Mouse (Mus musculus) intestine, embryonic 16.5 days (tissue): ENCODE data around the gene Colq. TPM values are rescaled to one million over a fixed set of nuclear protein-coding genes. Genes with fewer than 3 reads are reported as not detected.

Source experiments
- ATAC-seq: fragments of 200-750 bp; cut with Nextera tagmentation; 2 replicates; pipeline ENCODE4 v1.8.0; 2017; ENCODE audit warnings: moderate TSS enrichment, moderate library complexity
- H3K27ac ChIP-seq: fragments of 300-500 bp; sonication (generic); 2 replicates; pipeline ENCODE4 v1.5.1; 2014; ENCODE audit warnings: mild to moderate bottlenecking, low read length
- H3K27me3 ChIP-seq: fragments of 300-500 bp; sonication (generic); replicated peaks from 2 replicates; pipeline ENCODE4 v1.6.1; 2014; ENCODE audit warnings: low read length, control low read depth, mixed read lengths; ENCODE audit not compliant: control insufficient read depth, insufficient read depth
- H3K36me3 ChIP-seq: fragments of 300-500 bp; sonication (generic); 2 replicates; pipeline ENCODE4 v1.6.1; 2014; ENCODE audit warnings: low read length, control low read depth; ENCODE audit not compliant: control insufficient read depth, insufficient read depth
- H3K4me1 ChIP-seq: fragments of 300-500 bp; sonication (generic); 2 replicates; pipeline ENCODE4 v1.6.1; 2014; ENCODE audit warnings: low read length, control low read depth, mixed read lengths; ENCODE audit not compliant: control insufficient read depth, insufficient read depth
- H3K4me2 ChIP-seq: fragments of 300-500 bp; sonication (generic); 2 replicates; pipeline ENCODE4 v1.6.1; 2014; ENCODE audit warnings: low read depth, low read length, control low read depth
- H3K4me3 ChIP-seq: fragments of 300-500 bp; sonication (generic); 2 replicates; pipeline ENCODE4 v1.5.1; 2014; ENCODE audit warnings: mild to moderate bottlenecking, low read length
- H3K9ac ChIP-seq: fragments of 300-500 bp; sonication (generic); 2 replicates; pipeline ENCODE4 v1.6.1; 2014; ENCODE audit warnings: low read depth, low read length
- H3K9me3 ChIP-seq: fragments of 300-500 bp; sonication (generic); 2 replicates; pipeline ENCODE4 v1.6.1; 2016; ENCODE audit warnings: low read length, control low read depth; ENCODE audit not compliant: control insufficient read depth
- WGBS: fragments of 180-500 bp; shearing (Covaris S2); extraction: QIAGEN DNeasy Blood & Tissue Kit; methylation state at CpG from one replicate; pipeline ENCODE4 v1.1.7; 2014; 5-methylcytosine and 5-hydroxymethylcytosine counted together
- polyA plus RNA-seq: library from polyadenylated mRNA; unstranded; fragments of >200 nt; fragmentation: Nextera tagmentation; extraction: Ambion mirVana; gene quantifications from 2 replicates; pipeline ENCODE4 v1.2.1, GENCODE M21; 2015

The Colq gene
- polyA plus RNA-seq, 1 experiment from 2014 or later: 0.92 TPM

DNA sequence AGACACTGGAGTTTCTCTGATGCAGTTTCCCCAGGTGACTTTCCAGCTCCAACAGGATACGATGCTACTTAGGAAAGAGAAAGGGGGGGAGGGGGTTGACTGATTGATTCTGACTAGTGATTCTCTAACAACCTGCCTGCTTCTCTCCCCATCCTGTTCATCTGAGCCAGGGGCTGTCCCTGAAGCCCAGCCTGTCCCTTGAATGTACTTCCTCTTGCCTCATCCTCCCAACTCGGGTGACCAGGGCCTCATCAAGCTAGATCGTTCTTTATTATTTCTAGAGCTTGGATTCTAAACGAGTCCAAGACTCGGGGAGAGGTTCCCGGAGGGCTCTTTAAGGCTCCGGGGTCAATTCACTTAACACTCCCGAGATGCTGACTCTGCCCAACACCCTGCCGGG lies 97.2 kb downstream of the Colq start:
- no peak overlapping the region for H3K27ac ChIP-seq
- peak overlapping the region; percentile 83 for H3K9ac ChIP-seq
- no peaks in the 10 kb centered on the region for H3K27me3 ChIP-seq
- H3K9me3 ChIP-seq: no peaks in the 10 kb centered on the region
- 25% methylated on average over 9 of the region's 9 CpGs for WGBS
- H3K4me3 ChIP-seq: peak overlapping the region; percentile 67
- no peak for ATAC-seq
- H3K4me2 ChIP-seq: peak overlapping the region; percentile 81
- H3K36me3 ChIP-seq: peaks cover 7% of the 10 kb centered on the region
- peaks cover 18% of the 10 kb centered on the region for H3K4me1 ChIP-seq

DNA sequence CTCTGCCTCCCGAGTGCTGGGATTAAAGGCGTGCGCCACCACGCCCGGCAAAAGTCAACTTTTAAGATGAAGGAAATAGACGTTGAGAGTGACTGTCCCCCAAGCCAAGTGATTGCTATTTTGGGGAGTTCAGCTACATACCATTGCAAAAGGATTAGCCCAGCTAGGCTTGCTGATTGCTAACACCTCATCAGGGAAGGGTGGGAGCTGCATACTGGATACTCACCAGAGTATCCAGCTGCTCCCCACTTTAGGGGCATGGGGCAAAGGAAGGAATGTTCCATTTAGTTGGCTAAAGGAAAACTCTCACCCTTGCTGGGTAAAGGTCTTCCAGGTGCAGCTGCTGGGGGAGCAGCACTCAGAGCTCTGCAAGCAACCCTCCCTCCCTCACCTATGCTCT lies 103.1 kb downstream of the Colq start:
- no peak overlapping the region for H3K27ac ChIP-seq
- H3K36me3 ChIP-seq: peaks cover 21% of the 10 kb centered on the region
- no peak for ATAC-seq
- no peak overlapping the region for H3K4me2 ChIP-seq
- H3K4me3 ChIP-seq: no peak overlapping the region
- H3K9me3 ChIP-seq: no peaks in the 10 kb centered on the region
- WGBS: 94% methylated on average over 6 of the region's 6 CpGs
- peaks cover under 1% of the 10 kb centered on the region; the same call in 1 of the 2 replicates for H3K4me1 ChIP-seq
- H3K27me3 ChIP-seq: no peaks in the 10 kb centered on the region
- no peak overlapping the region for H3K9ac ChIP-seq

DNA sequence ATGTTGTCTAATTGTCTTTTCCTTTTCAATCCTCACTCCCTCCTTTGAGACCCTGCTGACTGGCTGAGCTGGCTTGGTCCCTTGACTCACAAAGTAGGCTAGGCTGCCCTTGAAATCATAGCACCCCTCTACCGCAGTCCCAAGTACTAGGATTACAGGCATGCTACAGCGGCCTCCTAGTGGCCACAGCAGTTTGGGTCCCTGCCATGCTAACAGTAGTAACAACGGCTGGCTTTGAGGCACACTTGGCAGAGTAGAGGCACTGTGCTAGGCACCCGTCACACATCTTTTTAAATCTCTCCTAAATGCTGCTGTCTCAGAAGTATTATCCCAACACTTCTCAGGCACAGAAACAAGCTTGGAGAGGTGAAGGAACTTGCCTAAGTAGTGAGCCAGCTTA lies 104.7 kb downstream of the Colq start:
- Histone ChIP-seq H3K27ac (no peak overlapping the region), H3K4me1 (no peaks in the 10 kb centered on the region), H3K9me3 (no peaks in the 10 kb centered on the region), H3K36me3 (peaks cover 17% of the 10 kb centered on the region; the same call in 1 of the 2 replicates), H3K27me3 (no peaks in the 10 kb centered on the region), H3K4me2 (no peak overlapping the region), H3K4me3 (no peak overlapping the region), H3K9ac (no peak overlapping the region)
- no peak for ATAC-seq
- WGBS: 80% methylated on average over 4 of the region's 4 CpGs

DNA sequence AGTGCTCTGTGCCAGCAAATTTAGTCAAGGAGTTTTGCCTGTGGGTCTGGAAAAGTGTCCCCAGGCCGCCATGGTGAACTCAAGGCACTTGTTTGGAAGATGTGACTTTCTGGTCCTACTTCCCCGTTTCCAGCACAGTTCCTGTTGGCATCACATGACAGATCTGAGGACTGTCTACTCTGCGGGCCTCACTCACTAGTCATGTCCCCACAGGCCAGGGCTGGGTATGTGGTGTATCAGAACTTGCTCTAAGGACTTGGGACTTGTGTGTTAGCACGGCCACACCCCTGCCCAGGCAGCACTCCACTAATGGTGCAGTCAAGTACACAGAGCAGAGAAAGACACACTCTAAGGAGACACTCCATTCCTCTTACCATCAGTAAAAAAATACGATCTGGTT lies 108.7 kb downstream of the Colq start:
- Histone ChIP-seq H3K9me3 (no peaks in the 10 kb centered on the region), H3K9ac (no peak overlapping the region), H3K4me3 (no peak overlapping the region), H3K27me3 (no peaks in the 10 kb centered on the region), H3K27ac (no peak overlapping the region), H3K4me2 (no peak overlapping the region), H3K36me3 (peaks cover 18% of the 10 kb centered on the region; the same call in 1 of the 2 replicates), H3K4me1 (no peaks in the 10 kb centered on the region)
- WGBS: 88% methylated on average over 5 of the region's 5 CpGs
- ATAC-seq: peak; percentile 87

DNA sequence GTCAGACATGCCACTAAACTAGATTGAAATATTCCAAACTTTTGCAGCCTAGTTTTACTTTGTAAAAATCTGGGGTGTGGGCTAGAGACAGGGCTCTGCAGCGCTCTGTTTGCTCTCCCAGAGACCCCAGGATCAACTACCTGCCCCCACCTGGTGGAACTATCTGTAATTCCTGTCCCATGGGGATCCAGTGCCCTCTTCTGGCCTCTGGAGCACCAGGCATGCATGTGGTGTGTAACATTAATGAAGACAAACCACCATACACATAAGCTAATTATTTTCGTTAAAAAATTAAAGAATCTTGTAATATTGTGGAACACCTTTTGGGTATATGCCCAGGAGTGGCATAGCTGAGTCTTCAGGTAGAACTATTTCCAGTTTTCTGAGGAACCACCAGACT lies 117.8 kb downstream of the Colq start:
- Histone ChIP-seq H3K4me3 (no peak overlapping the region), H3K36me3 (no peaks in the 10 kb centered on the region), H3K9ac (no peak overlapping the region), H3K4me2 (no peak overlapping the region), H3K27me3 (no peaks in the 10 kb centered on the region), H3K9me3 (no peaks in the 10 kb centered on the region), H3K4me1 (no peaks in the 10 kb centered on the region), H3K27ac (no peak overlapping the region)
- 80% methylated on average over 2 of the region's 2 CpGs for WGBS
- no peak for ATAC-seq

Other genes starting within 250 kb of the Colq start
- 17.1 and 17.2 TPM in 2 replicates for gene Sh3bp5, start 155.3 kb downstream of the Colq start, polyA plus RNA-seq
- 17.9 and 19.3 TPM in 2 replicates for gene Eaf1, start 96.9 kb downstream of the Colq start, polyA plus RNA-seq
- gene Mettl6, start 96.3 kb downstream of the Colq start, polyA plus RNA-seq: 44.6 TPM in 2 replicates
- gene Gm49387, start 49.5 kb upstream of the Colq start, polyA plus RNA-seq: 3.0 and 4.3 TPM in 2 replicates
- gene Btd, start 49.7 kb upstream of the Colq start, polyA plus RNA-seq: 30.0 and 31.2 TPM in 2 replicates
- gene Hacl1, start 49.9 kb upstream of the Colq start, polyA plus RNA-seq: 19.9 and 26.1 TPM in 2 replicates
- gene Ankrd28, start 239.3 kb upstream of the Colq start, polyA plus RNA-seq: 5.1 and 5.4 TPM in 2 replicates